Mouse (Mus musculus) central nervous system, embryonic 18 days (tissue): ENCODE data around the gene Cenpb. TPM values are rescaled to one million over a fixed set of nuclear protein-coding genes. Genes with fewer than 3 reads are reported as not detected.

Source experiments
- polyA plus RNA-seq: library from polyadenylated mRNA; depleted of rRNA; stranded (reverse); fragments of >200 nt; gene quantifications from 2 replicates; pipeline ENCODE4 v1.2.3, GENCODE M21; 2012; rRNA removed

Gene Cenpb
- polyA plus RNA-seq: 61.7 and 62.7 TPM in 2 replicates

DNA sequence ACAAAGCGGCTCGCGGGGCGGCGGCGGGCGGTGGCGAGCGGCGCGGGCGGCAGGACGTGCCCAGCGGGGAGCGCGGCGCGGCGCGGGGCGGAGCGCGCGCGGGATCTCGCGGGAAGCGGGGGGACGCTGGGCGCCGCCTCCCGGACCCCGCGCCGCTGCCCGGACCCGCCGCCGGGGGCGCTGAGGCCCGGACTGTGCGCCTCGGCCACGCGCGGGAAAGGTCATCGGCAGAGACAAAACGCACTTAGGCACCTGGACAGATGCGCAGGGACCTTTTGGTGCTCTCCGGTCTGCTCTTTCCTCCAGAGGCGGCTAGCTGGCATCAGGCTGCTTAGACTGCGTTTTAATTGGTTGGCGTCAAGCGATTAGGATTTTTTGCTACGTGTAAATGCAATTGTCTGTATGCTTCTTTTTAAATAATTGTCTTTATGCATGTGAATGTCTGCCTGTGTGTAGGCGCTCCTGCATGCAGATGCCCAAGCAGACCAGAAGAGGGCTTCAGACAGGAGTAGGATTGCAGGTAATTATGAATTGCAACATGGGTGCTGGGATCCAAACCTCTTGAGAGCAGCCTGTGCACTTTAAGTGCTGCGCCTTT lies at the start of gene Cenpb:
TSS of gene Cenpb (minus strand) at position 78 of the 598 bp plus-strand sequence.

DNA sequence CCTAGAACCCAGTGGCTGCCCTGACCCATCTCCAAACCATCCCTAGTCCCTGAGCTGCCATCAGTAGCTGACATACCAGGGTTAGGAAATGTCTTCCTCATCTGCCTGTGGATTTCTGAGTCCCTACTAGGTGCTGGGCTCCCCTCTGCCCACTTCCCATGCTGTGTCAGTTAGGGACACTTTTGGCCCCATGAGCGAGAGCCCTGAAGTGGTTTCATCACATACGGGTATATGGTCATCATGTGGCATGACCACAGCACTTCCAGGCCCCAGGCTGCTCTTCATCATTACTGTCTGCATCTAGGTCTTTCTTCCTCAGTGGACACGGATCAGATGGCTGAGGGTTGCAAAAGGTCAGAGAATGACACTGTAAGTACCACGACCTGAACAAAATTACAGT lies 26.9 kb upstream of the Cenpb start, which contains the start of gene Ap5s1:
TSS of gene Ap5s1 (plus strand) at position 301 of the 400 bp plus-strand sequence.

GRCm38 (mm10) chr2:131186771-131187601 lies 7.1 kb upstream of the Cenpb start, which contains the start of the genes Cdc25b and Spef1:
TSS of gene Cdc25b (plus strand) at chr2:131186949.
TSS of gene Spef1 (minus strand) at chr2:131187282.

DNA sequence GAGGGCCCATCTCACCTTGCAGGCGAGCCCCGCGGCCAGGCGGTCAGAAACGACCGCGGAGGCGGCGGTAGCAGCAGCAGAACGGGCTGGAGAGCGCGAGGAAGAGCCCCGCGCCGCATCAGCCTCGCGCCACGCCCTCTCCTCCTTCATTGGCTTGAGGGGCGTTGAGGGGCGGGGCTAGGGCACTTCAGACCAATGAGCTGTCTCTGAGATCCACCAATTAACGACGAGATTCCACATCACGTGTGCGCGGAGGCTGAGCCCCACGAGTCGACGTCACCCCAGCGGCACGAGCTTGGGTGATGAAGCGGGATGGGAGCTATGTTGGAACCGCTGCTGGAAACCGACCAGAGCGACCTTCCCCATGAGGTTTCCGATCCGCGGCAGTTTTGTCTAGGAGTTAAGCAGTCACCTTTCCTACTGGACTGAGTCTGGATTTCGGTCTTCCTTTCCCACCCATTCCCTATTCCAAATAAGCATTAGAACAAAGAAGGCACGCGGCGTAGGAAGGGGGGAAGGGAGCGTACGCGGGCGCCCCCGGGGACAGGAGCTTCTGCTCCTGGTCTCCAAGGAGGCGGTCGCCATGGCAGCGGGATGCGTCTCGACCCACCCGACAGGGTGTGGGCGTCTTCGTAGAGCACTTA lies 19.8 kb downstream of the Cenpb start, which contains the start of gene 1700037H04Rik:
TSS of gene 1700037H04Rik (minus strand) at position 144 of the 644 bp plus-strand sequence.

DNA sequence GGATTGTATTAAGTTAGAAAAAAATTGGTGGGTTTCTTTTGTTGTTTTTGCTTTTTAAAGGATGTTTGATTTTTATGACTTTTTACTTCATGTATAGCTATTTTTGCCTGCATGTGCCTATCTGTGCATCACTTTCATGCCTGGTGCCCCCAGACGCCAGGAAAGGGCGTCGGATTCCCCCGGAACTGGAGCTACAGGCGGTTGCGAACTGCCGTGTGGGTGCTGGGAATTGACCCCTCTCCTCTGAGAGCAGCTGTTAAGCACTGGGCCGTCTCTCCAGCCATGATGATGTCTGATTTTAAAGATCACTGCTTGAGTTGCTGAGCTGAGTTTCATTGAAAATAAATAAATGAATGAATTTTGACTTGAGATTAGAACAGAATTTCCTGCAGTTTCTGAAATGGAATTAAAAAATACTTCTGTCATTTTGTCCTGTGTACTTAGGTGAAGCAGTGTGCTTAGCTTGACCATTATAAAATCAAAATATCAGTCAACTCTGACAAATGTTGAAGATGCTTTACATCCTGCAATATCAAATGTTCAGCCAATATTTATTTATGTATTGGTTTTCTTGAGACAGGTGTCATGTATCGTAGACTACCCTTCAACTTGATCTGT lies 46.8 kb downstream of the Cenpb start, which contains the start of gene Gm11037:
TSS of gene Gm11037 (plus strand) at position 568 of the 618 bp plus-strand sequence.

DNA sequence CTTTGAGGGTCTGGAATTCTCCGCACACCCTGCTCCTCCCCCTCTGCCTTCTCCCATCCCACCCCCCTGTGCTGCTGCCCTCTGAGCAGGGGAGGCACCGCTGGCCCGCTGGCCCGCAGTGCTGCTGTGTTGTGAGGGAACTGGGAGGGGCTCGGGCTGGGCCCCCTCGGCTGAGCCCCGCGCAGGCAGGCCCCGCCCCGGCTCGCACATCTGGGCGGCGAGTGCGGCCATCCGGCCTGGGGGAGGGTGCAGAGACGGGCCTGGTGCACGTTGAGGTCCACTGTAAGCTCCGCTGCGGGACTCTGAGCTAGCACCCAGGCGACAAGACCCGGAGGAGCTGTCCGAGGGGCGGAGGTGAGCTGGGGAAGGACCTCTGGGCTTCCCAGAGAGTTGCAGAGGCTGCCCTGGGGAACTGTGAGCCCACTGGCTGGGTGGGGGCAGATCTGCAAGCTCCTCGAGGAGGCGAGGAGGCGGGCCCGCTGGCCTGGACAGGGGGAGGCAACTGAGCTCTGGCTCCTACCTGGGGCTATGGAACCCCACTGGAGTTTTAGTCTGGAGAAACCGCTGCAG lies 52.6 kb downstream of the Cenpb start, which contains the start of gene Hspa12b:
TSS of gene Hspa12b (plus strand) at position 120 of the 570 bp plus-strand sequence.

Other genes with a start within 250 kb of the Cenpb start
- 74.6 and 77.7 TPM in 2 replicates for gene Gfra4, start 137.0 kb downstream of the Cenpb start, polyA plus RNA-seq
- 2.5 and 3.9 TPM in 2 replicates for gene Adam33, start 116.3 kb downstream of the Cenpb start, polyA plus RNA-seq
- gene Siglec1, start 93.3 kb downstream of the Cenpb start, polyA plus RNA-seq: 0.35 and 0.44 TPM in 2 replicates
- 8.7 and 10.0 TPM in 2 replicates for gene Hspa12b, start 52.8 kb downstream of the Cenpb start, polyA plus RNA-seq
- gene Gm11037, start 46.6 kb downstream of the Cenpb start, polyA plus RNA-seq: not detected in 2 replicates
- 94.7 and 106 TPM in 2 replicates for gene 1700037H04Rik, start 20.0 kb downstream of the Cenpb start, polyA plus RNA-seq
- 25.5 and 27.5 TPM in 2 replicates for gene Cdc25b, start 6.9 kb upstream of the Cenpb start, polyA plus RNA-seq
- gene Spef1, start 7.2 kb upstream of the Cenpb start, polyA plus RNA-seq: 31.0 and 33.7 TPM in 2 replicates
- 32.5 and 33.6 TPM in 2 replicates for gene Ap5s1, start 27.0 kb upstream of the Cenpb start, polyA plus RNA-seq
- 6.5 and 7.1 TPM in 2 replicates for gene Mavs, start 54.0 kb upstream of the Cenpb start, polyA plus RNA-seq
- gene Pank2, start 82.4 kb upstream of the Cenpb start, polyA plus RNA-seq: 29.0 and 29.8 TPM in 2 replicates
- gene Rnf24, start 172.8 kb upstream of the Cenpb start, polyA plus RNA-seq: 32.0 and 33.2 TPM in 2 replicates